In the genomic region with DNA sequence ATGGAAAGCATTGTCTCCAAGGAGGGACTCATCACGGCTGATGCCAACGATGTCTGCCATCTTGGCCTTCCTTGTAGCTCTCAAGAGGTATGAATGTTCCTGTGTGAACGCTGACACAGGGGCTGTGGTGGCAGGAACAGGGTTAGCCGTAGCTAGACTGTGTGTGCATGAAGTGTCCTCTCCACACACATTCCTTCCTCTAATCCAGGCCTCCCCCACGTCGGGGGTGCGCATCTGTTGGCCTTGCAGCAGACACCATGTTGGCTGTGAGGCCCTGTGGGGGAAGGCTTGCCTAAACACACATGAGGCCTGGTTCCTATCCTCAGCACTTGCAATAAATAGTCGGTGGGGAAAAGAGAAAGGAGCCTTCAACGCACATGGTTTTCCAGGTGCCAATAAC, we compare ENCODE assay signal across 22 mouse cellular contexts. TPM values are rescaled to one million over a fixed set of nuclear protein-coding genes. Genes with fewer than 3 reads are reported as not detected.
DNase-seq lines count a peak whose midpoint lies in the region; ATAC-seq and TF ChIP-seq lines count a peak whose summit lies in the region.
"Had no signal": no experiment of that assay in that cellular context is flagged by ENCODE, and none has a peak within 500 bp of the region (broad histone marks: within the 10 kb centered on the region; RNA-seq: fewer than 3 reads in every experiment).

No protein-coding gene starts in this region.

- no peaks in the 10 kb centered on the region for H3K79me2 ChIP-seq in MEL (ENCODE audit: control insufficient read depth, insufficient read depth, low read length, poor library complexity)

- H3K27ac ChIP-seq in kidney, embryonic 14.5 days (ENCODE audit: low read depth, low read length): no peak overlapping the region
- H3K27ac ChIP-seq in MEL (ENCODE audit: control insufficient read depth, low read depth, low read length): no peak overlapping the region
- H3K27ac ChIP-seq in forebrain, postnatal 0 days (ENCODE audit: low read depth, low read length): no peak overlapping the region
- no peak overlapping the region for H3K27ac ChIP-seq in lung, postnatal 0 days (ENCODE audit: low read length)
- H3K27ac ChIP-seq: embryonic facial prominence, embryonic 12.5 days; embryonic facial prominence, embryonic 15.5 days; heart, embryonic 13.5 days; hindbrain, embryonic 12.5 days had no signal

- no peak for TF ChIP-seq RAD21 in MEL (IDR thresholded peaks at IDR 0.05; ENCODE audit: low read depth, low read length)

- H3K36me3 ChIP-seq in kidney, embryonic 14.5 days (ENCODE audit: control insufficient read depth, insufficient read depth, low read length): peaks cover 26% of the 10 kb centered on the region
- H3K36me3 ChIP-seq in MEL (ENCODE audit: control insufficient read depth in 1 of 2, insufficient read depth in 2 of 2, low read length in 2 of 2): peaks cover 0 to 20% of the 10 kb centered on the region in 2 experiments; a peak in 2 of 4 replicates
- peaks cover 30% of the 10 kb centered on the region for H3K36me3 ChIP-seq in forebrain, postnatal 0 days (ENCODE audit: insufficient read depth)
- 0 out of 2 replicates have a peak, but pooled peaks cover 11% of the 10 kb centered on the region for H3K36me3 ChIP-seq in lung, postnatal 0 days (ENCODE audit: insufficient read depth, low read length)

- H3K4me1 ChIP-seq in kidney, embryonic 14.5 days (ENCODE audit: control insufficient read depth, insufficient read depth, low read length): peaks cover 9% of the 10 kb centered on the region; the same call in 1 of the 2 replicates
- peaks cover 16 to 23% of the 10 kb centered on the region in 2 experiments for H3K4me1 ChIP-seq in MEL (ENCODE audit: control insufficient read depth in 1 of 2, insufficient read depth in 2 of 2, low read length in 2 of 2)
- H3K4me1 ChIP-seq in forebrain, postnatal 0 days (ENCODE audit: insufficient read depth): peaks cover 14% of the 10 kb centered on the region
- H3K4me1 ChIP-seq in lung, postnatal 0 days (ENCODE audit: insufficient read depth, low read depth, low read length): no peaks in the 10 kb centered on the region

- DNase-seq in kidney, postnatal 4 days: peak; percentile 41 to 60
- DNase-seq in MEL (ENCODE audit: low read depth, low spot score) (no peak), R1 (ENCODE audit: low read depth, low spot score) (peak; percentile 28)
- no peak for DNase-seq in forebrain, postnatal 0 days
- no peak for DNase-seq in lung, postnatal 0 days (ENCODE audit: low spot score)
- DNase-seq: adrenal gland, adult 2 months; adrenal gland, postnatal 14 days; cerebellum, adult 11 months; cerebellum, adult 2 months; cerebellum, adult 9-11 months; cerebellum, postnatal 25 days; gastrocnemius, postnatal 25 days; heart, adult 18-20 months had no signal

- ATAC-seq in kidney, embryonic 14.5 days (ENCODE audit: low FRiP score, low TSS enrichment): no peak
- ATAC-seq in forebrain, postnatal 0 days: no peak
- ATAC-seq in lung, postnatal 0 days: no peak
- ATAC-seq: CD4-positive, CD25-positive, alpha-beta regulatory T cell, adult 4 months; forebrain, embryonic 14.5 days; hindbrain, embryonic 16.5 days; inflammation-experienced regulatory T-cells, adult 6 months had no signal

- no peak overlapping the region for H3K9ac ChIP-seq in kidney, embryonic 14.5 days (ENCODE audit: low read depth, low read length)
- no peak overlapping the region for H3K9ac ChIP-seq in MEL (ENCODE audit: control insufficient read depth, low read depth, low read length, poor library complexity, severe bottlenecking)
- no peak overlapping the region for H3K9ac ChIP-seq in forebrain, postnatal 0 days
- no peak overlapping the region for H3K9ac ChIP-seq in lung, postnatal 0 days (replicated peaks; ENCODE audit: low read depth)
- H3K9ac ChIP-seq: embryonic facial prominence, embryonic 12.5 days; embryonic facial prominence, embryonic 15.5 days; heart, embryonic 13.5 days had no signal

- no peaks in the 10 kb centered on the region for H3K9me3 ChIP-seq in kidney, embryonic 14.5 days (ENCODE audit: control insufficient read depth, low read length)
- no peaks in the 10 kb centered on the region for H3K9me3 ChIP-seq in MEL (replicated peaks; ENCODE audit: insufficient read depth, low read length)
- H3K9me3 ChIP-seq in forebrain, postnatal 0 days (ENCODE audit: low read length): no peaks in the 10 kb centered on the region
- H3K9me3 ChIP-seq in lung, postnatal 0 days (ENCODE audit: low read length): no peaks in the 10 kb centered on the region
- H3K9me3 ChIP-seq: embryonic facial prominence, embryonic 12.5 days; embryonic facial prominence, embryonic 15.5 days; heart, embryonic 13.5 days; hindbrain, embryonic 12.5 days had no signal

- WGBS in kidney, embryonic 14.5 days: 81% methylated on average over 9 of the region's 9 CpGs
- 93% methylated on average over 9 of the region's 9 CpGs for WGBS in forebrain, postnatal 0 days
- 79% methylated on average over 9 of the region's 9 CpGs for WGBS in lung, postnatal 0 days

- H3K4me3 ChIP-seq in kidney, embryonic 14.5 days (ENCODE audit: low read length): no peak overlapping the region
- H3K4me3 ChIP-seq in MEL (ENCODE audit: control insufficient read depth in 1 of 2, insufficient read depth in 1 of 2, low read depth in 2 of 2, low read length in 2 of 2): no peak overlapping the region
- no peak overlapping the region for H3K4me3 ChIP-seq in forebrain, postnatal 0 days (ENCODE audit: low read depth, low read length)
- no peak overlapping the region for H3K4me3 ChIP-seq in lung, postnatal 0 days (ENCODE audit: low read depth, low read length)
- H3K4me3 ChIP-seq: embryonic facial prominence, embryonic 12.5 days; embryonic facial prominence, embryonic 15.5 days; heart, embryonic 13.5 days; hindbrain, embryonic 12.5 days had no signal

- TF ChIP-seq EP300 in MEL (IDR thresholded peaks at IDR 0.05; ENCODE audit: low read depth in 1 of 2, low read length in 2 of 2): no peak
- no peak for TF ChIP-seq EP300 in lung, postnatal 0 days (IDR thresholded peaks at IDR 0.05)

- no peaks in the 10 kb centered on the region for H3K27me3 ChIP-seq in kidney, embryonic 14.5 days (ENCODE audit: control insufficient read depth, insufficient read depth, low read length)
- H3K27me3 ChIP-seq in MEL (ENCODE audit: control insufficient read depth in 1 of 2, insufficient read depth in 2 of 2, low read length in 2 of 2): no peaks in the 10 kb centered on the region
- no peaks in the 10 kb centered on the region for H3K27me3 ChIP-seq in forebrain, postnatal 0 days (ENCODE audit: insufficient read depth, low read length)
- no peaks in the 10 kb centered on the region for H3K27me3 ChIP-seq in lung, postnatal 0 days (replicated peaks; ENCODE audit: insufficient read depth, low read length)
- H3K27me3 ChIP-seq: embryonic facial prominence, embryonic 12.5 days; embryonic facial prominence, embryonic 15.5 days; heart, embryonic 13.5 days; hindbrain, embryonic 12.5 days had no signal

- H3K4me2 ChIP-seq in kidney, embryonic 14.5 days (replicated peaks; ENCODE audit: low read depth, low read length): no peak overlapping the region
- H3K4me2 ChIP-seq in forebrain, postnatal 0 days (ENCODE audit: low read depth): no peak overlapping the region
- no peak overlapping the region for H3K4me2 ChIP-seq in lung, postnatal 0 days (replicated peaks; ENCODE audit: low read depth, low read length)
- H3K4me2 ChIP-seq: embryonic facial prominence, embryonic 12.5 days; embryonic facial prominence, embryonic 15.5 days; heart, embryonic 13.5 days; hindbrain, embryonic 12.5 days had no signal

- TF ChIP-seq POLR2A in MEL (IDR thresholded peaks at IDR 0.05; ENCODE audit: control insufficient read depth in 1 of 2, insufficient read depth in 1 of 2, low read depth in 1 of 2, low read length in 2 of 2, poor library complexity in 1 of 2): no peak

- TF ChIP-seq CTCF in MEL (IDR thresholded peaks at IDR 0.05 in 2 of 3, conservative IDR thresholded peaks at IDR 0.05 in 1 of 3; ENCODE audit: control insufficient read depth in 1 of 3, insufficient read depth in 1 of 3, low read depth in 2 of 3, low read length in 3 of 3, poor library complexity in 1 of 3, severe bottlenecking in 1 of 3): no peak
- TF ChIP-seq CTCF in forebrain, postnatal 0 days (IDR thresholded peaks at IDR 0.05; ENCODE audit: low read depth): no peak
- no peak for TF ChIP-seq CTCF in lung, postnatal 0 days (IDR thresholded peaks at IDR 0.05)

TF ChIP-seq in MEL, 35 proteins besides CTCF, POLR2A, EP300 and RAD21:
- no peak for TF ChIP-seq MYB (IDR thresholded peaks at IDR 0.05; ENCODE audit: low read depth, low read length)
- 0 out of 2 replicates have a peak, but pooled peaks have one; percentile 47 for TF ChIP-seq POLR2AphosphoS2 (IDR thresholded peaks at IDR 0.05; ENCODE audit: low read length)
- TF ChIP-seq ZNF384 (IDR thresholded peaks at IDR 0.05; ENCODE audit: low read depth, low read length): no peak
- TF ChIP-seq ZKSCAN1 (IDR thresholded peaks at IDR 0.05; ENCODE audit: low read depth, low read length): no peak
- TF ChIP-seq E2F4 (IDR thresholded peaks at IDR 0.05; ENCODE audit: borderline replicate concordance, low read depth, low read length): no peak

RNA-seq across cellular contexts. Expression of a gene that starts 15.2 kb away (rescaled TPM):
- 38.2 and 45.8 TPM in 2 replicates for polyA plus RNA-seq in kidney, embryonic 14.5 days (2014; fragmentation: Nextera tagmentation; extraction: Ambion mirVana)
- total RNA-seq in MEL (2012; rRNA removed): not detected in 2 replicates
- polyA plus RNA-seq in MEL (2012; ENCODE audit: insufficient read depth in 1 of 2, insufficient read length in 2 of 2, low read depth in 1 of 2, low replicate concordance in 2 of 2, missing spikeins in 1 of 2): not detected
- total RNA-seq in forebrain, postnatal 0 days (2014; rRNA removed): 16.7 and 26.7 TPM in 2 replicates
- 66.3 and 68.6 TPM in 2 replicates for polyA plus RNA-seq in forebrain, postnatal 0 days (2015; fragmentation: Nextera tagmentation; extraction: Ambion mirVana)
- 9.1 and 11.5 TPM in 2 replicates for polyA plus RNA-seq in lung, postnatal 0 days (2015; fragmentation: Nextera tagmentation; extraction: Ambion mirVana)
- polyA plus RNA-seq: CD4-positive, CD25-positive, alpha-beta regulatory T cell, adult 4 months; inflammation-experienced regulatory T-cells, adult 6 months had no signal

RNA-seq across cellular contexts. Expression of a gene that starts 48.5 kb away (rescaled TPM):
- polyA plus RNA-seq in kidney, embryonic 14.5 days (2014; fragmentation: Nextera tagmentation; extraction: Ambion mirVana): 151 and 222 TPM in 2 replicates
- total RNA-seq in MEL (2012; rRNA removed): 47.6 and 49.6 TPM in 2 replicates
- polyA plus RNA-seq in MEL (2012; ENCODE audit: insufficient read depth in 1 of 2, insufficient read length in 2 of 2, low read depth in 1 of 2, low replicate concordance in 2 of 2, missing spikeins in 1 of 2): 100 to 1,000 TPM; 234 to 362 TPM
- 75.9 and 88.9 TPM in 2 replicates for total RNA-seq in forebrain, postnatal 0 days (2014; rRNA removed)
- 360 and 367 TPM in 2 replicates for polyA plus RNA-seq in forebrain, postnatal 0 days (2015; fragmentation: Nextera tagmentation; extraction: Ambion mirVana)
- 242 and 253 TPM in 2 replicates for polyA plus RNA-seq in lung, postnatal 0 days (2015; fragmentation: Nextera tagmentation; extraction: Ambion mirVana)

Comparison
In these comparisons a context has a peak if more than half of its experiments do, and no peak if none do; other contexts are left out.
1. DNase-seq: peak in kidney, postnatal 4 days (2 of 2) and R1 (single experiment); none in MEL (single experiment), forebrain, postnatal 0 days (single experiment) and lung, postnatal 0 days (single experiment).